Mouse (Mus musculus) neural tube, embryonic 10.5 days (tissue): ENCODE data around the gene Mnat1.
"Not testable (repeated sequence)": the region's sequence is repeated elsewhere in the genome, so short reads cannot be mapped to it uniquely, and the experiment has no call there.

ENCODE experiments used
- DNase-seq: peaks from one replicate; pipeline ENCODE4 v3.0.0-alpha.2; 2017; ENCODE audit warnings: low spot score; ENCODE audit errors: extremely low spot score

Gene Mnat1

DNA sequence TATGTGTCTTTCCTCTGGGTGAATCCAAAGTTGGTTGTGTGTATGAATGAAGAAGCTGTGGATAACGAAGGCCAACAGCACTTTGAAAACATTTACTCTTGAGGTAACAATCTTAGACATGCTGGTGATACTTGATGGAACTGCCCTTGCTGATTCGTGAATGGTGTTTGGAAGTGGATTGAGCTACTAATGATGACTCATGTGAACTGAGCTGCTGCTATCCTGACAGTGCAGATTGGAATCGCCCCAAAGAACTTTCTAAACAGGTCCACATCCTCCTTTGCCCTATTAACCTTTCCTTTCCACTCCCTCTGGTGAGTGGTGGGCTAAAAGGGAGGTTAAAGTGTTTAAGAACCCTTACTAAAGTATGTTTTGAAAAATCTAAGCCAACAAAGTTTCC is 17.2 kb downstream of the Mnat1 start:
- DNase-seq, result no peak

GRCm38 (mm10) chr12:73147236-73147635 is 23.7 kb downstream of the Mnat1 start:
- DNase-seq, result no peak

- DNase-seq, result not testable (repeated sequence)
These were observed 27.5 kb downstream of the Mnat1 start for GRCm38 (mm10) chr12:73151038-73151437.

DNA sequence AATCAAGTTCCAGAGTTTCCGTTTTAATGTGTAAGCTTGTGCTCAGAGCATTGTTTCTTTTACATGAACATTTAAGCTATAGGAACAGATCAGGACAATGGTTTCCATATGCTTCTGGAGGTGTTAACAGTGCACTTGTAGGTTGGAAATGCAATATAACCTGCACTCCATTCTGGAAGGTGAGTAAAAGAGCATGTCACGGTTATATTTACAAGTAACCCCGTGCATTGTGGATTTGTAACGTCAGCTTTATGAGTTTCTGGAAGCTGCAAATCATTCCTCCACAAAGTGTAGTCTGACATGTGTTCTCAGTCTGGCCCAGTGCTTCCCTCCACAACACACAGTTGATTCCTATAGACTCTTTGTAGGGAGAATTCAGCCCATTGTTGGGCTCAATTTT is 30.6 kb downstream of the Mnat1 start:
- no peak for DNase-seq

DNA sequence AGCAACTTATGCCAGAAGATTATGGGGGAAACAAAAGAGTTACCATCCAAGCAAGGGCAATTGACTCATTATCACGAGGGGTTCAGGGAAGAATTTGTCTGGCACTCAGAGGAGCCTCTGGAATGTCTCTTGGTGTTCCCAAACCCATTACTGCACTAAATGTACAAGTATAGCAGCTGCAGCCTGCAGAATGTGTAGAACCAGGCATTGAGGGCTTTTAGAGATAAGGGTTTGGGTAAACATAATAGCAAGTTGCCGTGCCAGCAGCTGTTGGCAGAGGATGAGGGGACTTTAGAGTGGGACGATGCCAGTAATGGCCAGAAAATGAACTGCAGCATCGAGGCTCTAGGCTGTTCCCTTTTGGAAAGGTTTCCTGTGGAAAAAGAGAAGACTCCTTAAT is 36.8 kb downstream of the Mnat1 start:
- no peak for DNase-seq

- DNase-seq, result no peak
These were observed 39.1 kb downstream of the Mnat1 start for GRCm38 (mm10) chr12:73162408-73163181.

DNA sequence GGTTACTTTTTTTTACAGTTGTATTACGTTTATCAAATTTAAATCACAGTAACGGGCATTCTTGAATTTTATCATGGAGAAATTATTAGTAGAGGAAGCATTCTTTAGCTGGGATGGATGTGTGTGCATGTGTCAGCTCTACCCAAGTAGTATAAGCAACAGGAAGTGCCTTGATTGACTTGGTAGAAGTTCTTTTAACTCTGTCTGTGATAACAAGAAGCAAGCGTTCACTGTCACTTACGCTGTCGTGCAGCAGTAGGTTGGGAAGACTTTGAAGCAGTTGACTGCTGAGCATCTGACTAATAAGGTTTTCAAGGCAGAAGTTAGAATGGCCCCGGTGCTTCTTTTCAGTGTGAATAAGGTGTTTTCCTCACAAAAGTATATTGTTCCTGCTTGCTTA is 47.3 kb downstream of the Mnat1 start:
- no peak for DNase-seq

DNA sequence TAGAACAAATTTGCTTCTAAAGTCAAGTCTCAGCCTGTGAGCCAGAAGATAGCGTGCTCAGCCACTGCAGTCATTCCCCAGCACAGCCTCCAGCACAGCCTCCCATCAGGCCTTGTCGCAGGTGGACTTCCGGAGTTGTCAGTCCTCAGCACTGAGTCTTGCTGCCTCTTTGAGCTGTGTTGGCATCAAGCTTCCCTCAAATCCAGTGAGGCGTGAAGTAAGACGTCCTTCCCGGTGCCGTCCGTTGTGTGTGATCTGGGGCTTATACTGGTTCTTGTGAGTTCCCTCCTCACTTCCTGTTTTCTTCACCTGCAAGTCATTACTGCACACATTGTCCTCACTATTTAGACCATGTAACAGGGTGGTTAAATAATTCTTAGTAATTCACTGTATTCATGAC is 60.4 kb downstream of the Mnat1 start:
- DNase-seq, result no peak

GRCm38 (mm10) chr12:73197363-73197762 is 73.8 kb downstream of the Mnat1 start:
- DNase-seq, result no peak

- no peak for DNase-seq
These were observed 74.9 kb downstream of the Mnat1 start for GRCm38 (mm10) chr12:73198451-73198850.

DNA sequence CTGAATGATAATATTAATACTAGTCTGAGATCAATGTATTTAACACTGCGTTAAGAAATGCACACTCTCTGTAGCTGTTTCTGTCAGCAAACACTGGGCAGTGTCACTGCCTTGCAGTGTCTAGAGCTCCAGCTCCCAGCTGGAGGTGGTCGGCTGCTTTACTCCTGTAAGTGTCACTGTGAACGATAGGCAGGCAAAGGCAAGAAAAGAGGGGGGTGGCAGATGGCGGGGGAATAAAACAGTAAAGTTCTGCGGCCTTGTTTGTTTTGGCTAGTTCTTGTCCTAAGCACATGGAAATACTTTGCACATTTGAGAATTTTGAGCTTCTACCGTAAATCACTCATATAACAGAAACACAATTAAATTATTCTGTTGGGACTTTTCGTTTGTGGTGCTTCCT is 75.9 kb downstream of the Mnat1 start:
- no peak for DNase-seq

GRCm38 (mm10) chr12:73201587-73201986 is 78.1 kb downstream of the Mnat1 start:
- no peak for DNase-seq

DNA sequence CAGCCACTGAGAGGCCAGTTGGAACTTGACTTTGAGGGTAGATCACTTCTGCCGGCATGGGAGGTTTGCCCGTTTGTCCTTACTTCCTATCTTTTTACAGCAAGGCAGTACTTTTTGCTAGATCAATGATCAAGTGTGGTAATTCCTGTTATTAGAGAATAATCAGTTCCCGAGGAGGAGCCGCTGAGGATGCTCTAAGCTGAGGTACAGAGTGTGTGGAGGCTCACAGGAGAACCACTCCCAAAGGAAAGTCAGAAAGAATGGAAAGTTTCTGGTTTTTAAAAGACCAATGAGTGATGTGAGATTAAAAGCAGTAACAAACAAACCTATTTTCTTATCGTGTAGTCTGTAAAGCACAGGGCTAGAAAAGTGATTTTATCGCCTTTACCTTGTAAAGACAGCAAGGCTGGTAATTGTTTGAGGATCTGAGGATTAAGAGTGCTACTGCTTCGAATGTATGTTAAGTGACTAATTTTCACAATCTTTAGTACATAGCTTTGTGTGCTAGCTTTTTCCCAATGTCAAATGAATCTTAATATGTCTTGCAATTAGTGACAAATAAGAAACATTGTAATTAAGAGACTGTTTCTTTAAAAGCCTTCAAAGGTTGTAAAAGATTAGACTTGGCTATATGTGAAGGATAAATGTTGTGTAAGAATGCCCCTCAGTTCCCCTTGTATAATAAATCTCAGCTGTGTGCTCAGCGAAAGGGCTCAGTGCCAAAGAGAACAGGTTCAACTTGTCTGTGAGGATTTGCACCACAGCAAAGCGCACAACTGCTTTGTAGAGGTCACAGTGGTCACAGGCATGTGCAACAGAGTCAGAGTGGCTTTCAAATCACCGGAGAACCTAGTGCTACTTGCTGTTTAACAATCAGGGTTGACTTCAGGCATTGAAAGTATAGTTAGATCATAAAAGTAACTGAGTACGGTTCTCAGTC is 82.5 kb downstream of the Mnat1 start:
- DNase-seq, result no peak

DNA sequence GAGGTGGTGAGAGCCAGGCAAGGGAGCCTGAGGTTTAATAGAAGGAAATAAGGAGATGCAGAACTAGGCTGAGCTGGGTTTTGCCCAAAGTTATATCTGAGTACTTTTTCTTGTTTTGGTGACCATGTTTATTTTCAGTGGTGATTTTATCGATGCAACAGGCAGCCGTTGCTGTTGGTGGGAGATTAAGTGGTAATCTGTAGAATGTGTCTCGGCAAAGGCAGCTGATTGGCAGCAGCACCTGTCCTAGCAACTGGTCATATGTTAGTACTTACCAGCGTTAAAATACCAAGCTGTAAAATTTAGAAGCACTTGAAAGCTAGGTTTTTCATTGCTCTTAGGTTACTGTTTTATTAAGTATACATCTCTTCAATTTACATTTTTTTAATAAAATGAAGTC is 83.5 kb downstream of the Mnat1 start:
- no peak for DNase-seq

GRCm38 (mm10) chr12:73207461-73207860 is 83.9 kb downstream of the Mnat1 start:
- no peak for DNase-seq

GRCm38 (mm10) chr12:73208518-73208917 is 85.0 kb downstream of the Mnat1 start:
- no peak for DNase-seq

DNA sequence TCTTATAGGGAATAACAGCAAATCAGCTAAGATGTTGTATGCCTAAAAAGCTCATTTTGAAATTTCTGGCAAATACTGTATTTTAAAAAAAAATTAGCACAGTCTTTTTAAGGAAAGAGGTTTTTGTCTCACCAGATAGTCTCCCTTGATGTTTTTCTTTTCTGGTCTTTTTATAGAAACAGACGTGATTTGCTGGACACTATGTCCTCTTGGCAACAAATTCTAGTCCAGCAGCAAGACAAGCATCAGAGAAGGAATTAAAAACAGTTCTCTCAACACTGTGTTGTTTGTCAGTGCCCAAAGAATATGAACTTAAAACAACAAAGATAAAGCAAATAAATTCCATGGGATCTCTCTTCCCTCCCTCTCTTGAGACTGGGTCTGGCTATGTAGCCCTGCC is 85.6 kb downstream of the Mnat1 start:
- DNase-seq, result no peak

DNA sequence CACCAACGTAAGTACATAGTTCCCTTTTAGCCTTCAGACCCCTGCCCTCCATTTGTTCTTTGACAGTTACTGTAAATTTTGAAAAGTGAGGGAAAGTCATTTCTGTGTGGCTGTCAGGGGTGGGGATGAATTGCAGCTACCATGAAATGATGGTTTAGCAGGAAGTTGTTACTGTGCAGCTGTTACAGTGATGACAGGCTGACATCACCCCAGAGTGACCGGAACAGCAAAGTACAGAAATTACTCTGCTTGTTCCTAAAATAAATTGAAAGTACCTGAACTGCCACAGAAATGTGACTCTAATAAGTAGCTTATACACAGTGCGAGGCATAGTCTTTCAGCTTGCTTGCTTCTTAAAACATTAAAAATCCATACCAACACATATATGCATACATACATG is 86.9 kb downstream of the Mnat1 start:
- no peak for DNase-seq

DNA sequence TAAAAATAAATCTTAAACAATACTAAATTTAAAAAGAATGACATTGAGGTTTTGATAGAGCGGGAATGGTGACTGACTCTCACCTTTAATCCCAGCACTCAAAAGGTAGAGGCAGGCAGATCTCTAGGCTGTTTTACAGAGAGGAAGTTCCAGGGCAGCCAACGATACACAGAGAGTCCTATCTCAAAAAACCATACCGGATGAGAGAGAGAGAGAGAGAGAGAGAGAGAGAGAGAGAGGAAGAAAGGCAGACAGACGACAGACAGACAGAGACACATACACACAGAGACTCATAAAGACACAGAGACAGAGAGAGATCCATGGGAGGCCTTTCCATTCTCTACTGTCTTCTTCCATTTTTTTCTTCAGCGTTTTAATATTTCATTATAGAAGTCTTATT is 92.3 kb downstream of the Mnat1 start:
- DNase-seq, result no peak

DNA sequence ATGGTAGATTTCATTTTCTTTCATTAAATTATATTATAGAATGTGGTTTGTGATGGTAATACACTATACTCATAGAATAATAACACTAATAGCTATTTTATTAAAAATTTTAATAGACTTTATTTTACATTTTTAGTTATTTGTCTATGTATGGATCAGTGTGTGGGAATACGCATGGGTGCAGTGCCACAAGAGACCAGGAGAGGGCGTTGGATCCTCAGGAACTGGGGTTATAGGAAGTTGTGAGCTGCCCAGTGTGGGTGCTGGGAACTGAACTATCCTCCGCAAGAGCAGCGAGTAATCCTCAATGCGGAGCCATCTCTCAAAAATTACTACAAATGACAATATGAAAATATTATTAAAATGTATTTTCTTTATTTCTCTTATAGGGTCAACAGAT is 95.1 kb downstream of the Mnat1 start:
- DNase-seq, result no peak

DNA sequence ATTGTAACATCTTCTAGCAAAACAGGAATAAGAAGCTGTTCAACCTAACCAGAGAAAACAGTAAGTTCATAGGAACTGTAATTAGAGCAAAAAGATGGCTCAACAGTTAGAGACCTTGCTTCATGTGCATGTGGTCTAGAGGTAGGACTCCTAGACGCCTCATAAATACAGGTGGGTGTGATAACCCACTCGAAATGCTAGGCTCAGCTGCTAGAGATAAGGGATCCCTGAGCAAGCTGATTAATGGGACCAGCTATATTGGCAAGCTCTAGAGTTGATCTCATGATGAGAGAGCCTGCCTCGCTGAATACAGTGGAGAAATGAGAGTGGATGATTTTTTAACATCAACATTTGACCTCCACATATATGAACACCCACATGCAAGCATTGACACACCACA is 97.7 kb downstream of the Mnat1 start:
- DNase-seq, result no peak

DNA sequence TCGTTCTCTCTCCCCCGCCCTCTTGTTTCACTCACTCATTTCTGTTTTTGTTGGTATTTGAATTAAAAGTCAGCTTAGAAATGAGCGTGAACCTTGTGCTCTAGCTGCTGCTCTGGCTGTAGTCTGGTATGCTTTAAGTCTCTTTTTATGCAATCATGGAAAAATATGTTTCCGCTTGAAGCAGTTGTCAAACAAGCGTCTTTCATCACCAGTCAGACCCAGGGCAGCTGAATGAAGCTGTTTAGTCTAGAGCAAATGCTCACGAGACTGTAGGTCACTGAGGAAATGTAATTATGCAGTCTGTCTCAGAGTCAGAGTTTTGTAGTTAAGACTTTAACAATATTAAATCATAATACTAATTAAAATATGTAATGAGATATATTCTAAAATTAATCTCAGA is 100.4 kb downstream of the Mnat1 start:
- DNase-seq, result no peak

DNA sequence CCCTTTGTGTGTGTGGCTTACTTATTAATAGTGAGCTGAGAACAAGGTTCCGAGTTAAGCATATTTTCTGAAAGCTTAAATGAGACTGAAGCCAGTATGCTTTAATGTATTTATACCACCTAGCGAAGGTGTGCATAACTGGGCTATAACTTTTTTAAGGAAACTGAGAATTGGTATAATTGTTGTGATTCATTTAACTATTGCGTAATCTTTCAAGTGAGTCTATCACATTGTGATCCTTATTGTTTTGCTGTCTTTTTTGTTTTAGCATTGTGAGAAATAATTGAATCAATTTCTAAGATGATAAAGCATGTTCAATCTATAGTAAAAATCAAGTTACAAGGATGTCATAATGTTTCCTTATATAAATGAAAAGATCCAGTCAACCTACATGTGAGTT is 104.9 kb downstream of the Mnat1 start:
- DNase-seq, result no peak
